Mouse (Mus musculus): ENCODE measurements at regions not wholly inside any gene's neighbourhood (a gene's known extent, or its start where the extent isn't known, plus 50 kb on each side); places are given as distances from the start of the nearest gene placed in this dataset.
A peak's percentile ranks its signal among the peaks of the same experiment; 100 is the strongest.

DNA sequence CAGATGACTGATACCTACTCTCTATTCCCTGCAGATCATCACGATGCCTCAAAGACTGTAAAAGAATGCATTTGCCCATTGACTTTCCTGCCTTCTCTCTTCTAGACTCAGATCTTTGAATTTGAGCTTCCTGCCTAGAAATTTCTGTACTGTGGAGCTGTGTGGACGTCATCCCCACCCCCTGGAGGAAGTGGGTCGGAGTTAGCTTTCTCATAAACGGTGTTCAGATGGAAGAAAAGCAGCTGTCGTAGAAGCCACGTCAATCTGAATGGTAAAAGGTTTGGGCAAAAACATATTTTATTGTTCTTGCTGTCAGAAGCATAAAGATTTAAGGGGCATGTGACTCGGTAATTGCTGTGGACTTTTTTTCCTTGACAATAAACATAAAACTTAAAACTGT lies 154.6 kb upstream of the Mvb12b start:
- DNase-seq (ENCODE audit: low read depth, low spot score), result no peak

DNA sequence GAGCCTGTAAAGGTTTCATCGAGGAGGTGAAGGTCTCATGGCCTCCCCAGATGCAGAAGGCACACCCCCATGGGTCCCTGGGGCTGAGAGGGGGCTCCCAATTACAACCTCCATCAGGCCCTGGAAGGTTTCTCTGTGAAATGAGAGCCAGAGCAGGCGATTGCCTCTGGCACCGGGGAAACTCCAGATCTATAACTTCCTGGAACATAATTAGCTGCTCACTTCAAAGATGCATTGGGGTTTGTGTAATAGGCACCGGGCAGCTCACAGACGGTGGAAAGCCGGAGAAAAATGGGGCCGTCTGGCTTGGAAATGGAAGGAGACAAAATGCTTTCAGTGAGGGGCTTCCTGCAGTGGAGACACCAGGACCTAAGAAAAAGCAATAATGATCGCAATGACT lies 151.2 kb upstream of the Mvb12b start:
- no peak for DNase-seq (ENCODE audit: low read depth, low spot score)

DNA sequence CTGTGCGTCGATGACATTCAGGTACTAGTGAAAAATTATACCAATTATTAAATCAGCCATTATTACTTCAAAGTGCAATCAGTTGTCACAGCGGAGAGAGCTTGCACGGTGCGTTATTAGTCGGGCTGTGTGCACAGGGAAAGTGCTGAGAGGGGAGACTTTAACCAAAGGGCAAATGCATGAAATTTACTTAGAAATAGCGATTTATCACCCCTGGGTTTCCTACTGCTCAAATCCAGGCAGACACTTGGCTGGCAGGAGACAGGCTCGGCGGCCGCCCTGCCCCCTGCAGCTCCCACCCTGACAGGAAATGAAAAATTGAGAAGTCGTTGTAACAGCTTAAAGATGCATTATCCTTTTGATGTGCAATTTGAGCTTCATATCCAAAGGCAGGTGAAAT lies 145.5 kb upstream of the Mvb12b start:
- DNase-seq (ENCODE audit: low read depth, low spot score), result no peak

DNA sequence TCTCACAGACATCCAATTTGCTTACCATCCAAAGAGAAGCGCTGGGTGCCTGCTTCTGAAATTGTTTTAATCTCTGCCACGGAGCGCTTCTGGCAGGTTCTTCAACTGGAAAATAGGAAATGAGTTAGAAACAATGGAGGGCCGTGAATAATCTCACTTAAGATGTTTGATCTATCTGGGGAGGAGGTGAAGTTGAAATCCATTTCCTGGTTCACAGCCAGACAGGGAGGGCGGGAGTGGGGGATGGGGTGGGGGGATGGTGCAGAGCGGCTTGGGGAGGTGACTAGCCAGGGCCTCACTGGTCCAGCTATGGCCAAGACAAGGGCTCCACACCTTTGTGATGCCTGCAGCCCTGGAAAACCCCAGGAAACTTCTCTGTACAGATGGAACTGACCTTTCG lies 143.7 kb upstream of the Mvb12b start:
- DNase-seq (ENCODE audit: low read depth, low spot score), result no peak

DNA sequence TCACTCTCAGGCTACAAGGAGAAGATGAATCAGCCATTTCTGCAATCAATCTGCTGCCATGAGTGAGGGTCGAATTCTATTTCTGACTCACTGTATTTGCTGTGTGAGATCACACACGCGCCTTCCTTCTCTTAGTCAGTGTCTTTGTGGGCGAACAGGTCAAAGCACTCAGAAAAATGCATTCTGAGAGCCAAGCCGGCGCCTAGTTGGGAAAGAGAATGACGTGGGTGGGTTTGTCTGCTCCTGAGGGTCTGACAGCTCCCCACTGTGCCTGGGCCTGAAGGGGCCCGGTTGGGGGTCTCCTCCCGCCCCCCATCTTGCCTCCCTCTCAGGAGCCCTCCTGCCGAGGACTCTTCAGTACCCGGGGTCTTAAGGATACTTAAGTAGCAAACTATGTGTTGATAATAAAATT lies 143.3 kb upstream of the Mvb12b start:
- no peak for DNase-seq (ENCODE audit: low read depth, low spot score)

DNA sequence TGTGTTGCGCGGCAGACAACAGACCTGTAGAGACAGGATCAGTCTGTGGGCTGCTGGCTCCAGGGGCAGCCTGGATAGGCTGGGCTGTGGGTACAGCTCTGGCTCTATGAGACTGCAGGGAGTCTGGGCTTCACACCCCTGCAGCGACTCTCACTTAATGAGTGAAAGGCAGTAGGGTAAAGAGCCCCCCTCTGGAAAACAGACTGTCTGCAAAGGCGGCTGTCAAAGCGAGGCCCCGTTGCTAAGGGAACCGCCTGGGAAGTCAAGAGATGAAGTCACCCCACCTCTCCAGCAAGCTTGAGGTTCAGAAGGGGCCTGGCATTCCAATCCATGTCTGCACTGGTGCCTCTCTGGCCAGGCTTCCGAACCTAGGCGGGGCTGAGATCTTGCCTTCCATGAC lies 139.7 kb upstream of the Mvb12b start:
- DNase-seq (ENCODE audit: low read depth, low spot score), result no peak

DNA sequence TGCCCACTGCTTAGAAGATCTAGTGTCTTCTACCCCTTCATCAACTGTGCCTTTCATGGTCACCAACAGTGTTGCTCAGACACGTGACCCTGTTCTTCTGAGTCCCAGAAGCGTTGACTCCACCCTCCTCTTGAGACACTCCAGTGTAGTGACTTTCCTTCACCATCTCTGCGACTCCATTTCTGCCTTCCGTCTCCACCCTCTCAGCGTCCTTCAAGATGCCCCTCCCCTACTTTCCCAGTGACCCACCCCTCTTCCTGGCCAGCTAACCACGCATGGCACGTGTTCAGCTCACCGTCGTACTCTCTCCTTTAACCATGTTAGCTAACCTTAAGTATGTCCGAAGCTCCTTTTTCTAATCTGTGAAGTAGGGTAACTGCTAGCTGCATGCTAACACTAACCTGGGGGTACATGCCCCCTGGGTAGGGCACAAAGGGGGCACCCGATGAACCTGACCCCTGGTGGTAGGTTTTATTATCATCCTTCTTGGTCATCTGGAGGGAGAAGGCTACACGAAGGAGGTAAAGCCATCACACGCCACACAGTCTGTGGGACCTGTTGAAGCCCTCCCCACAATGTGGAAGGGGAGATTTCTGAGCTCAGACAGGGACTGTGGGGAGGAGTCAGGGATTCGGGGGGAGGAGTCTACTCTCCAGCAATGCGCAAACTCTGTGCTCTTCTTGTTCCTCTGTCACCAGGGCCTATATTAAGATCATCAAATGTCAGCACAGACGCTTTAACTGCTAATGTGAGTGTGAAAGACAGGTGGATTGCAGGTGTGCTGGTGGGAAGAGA lies 139.0 kb upstream of the Mvb12b start:
- DNase-seq (ENCODE audit: low read depth, low spot score), result peak; percentile 41

DNA sequence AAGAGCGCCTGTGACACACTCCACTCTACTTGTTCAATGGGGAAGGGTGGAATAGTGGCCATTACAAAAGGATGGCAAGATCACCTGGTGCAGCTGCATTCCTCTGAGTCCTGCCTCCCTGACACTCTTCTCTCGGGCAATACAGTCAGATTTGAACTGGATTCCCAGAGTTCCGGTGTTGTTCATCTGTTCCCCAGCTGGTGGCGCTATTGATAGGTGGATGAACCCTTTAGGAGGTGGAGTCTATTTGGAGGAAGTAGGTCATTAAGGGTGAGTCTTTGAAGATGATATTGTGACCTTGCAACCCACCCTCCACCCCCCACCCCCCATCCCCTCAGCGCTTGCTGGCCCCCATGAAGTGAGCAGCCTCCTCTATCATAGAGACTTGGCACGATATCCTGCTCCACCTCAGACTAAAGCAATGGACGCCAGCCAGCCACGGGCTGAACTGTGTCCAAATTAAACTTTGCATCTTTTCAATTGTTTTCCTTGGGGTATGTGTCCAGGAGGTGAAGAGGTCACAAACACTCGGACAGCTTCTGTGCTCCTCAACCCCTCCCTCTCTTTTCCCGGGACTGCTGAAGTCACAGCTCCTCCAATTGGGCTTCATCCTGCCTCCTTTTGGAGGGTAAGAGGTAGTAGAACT lies 138.1 kb upstream of the Mvb12b start:
- peak; percentile 82 for DNase-seq (ENCODE audit: low read depth, low spot score)

DNA sequence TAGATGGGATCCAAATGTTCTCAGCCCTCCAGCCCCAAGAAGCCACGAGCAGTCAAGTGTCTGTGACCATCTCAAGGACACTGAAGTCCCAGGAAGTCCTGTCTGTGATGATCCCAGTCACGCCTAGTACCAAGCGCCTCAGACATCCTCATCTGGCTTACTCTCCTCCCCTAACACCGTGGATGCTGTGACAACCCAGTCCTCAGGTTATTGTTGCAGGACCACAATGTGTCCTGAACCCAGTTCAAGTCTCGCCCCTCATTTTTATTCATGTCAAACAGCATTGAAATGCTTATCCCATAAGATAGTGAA lies 129.4 kb upstream of the Mvb12b start:
- DNase-seq (ENCODE audit: low read depth, low spot score), result no peak

DNA sequence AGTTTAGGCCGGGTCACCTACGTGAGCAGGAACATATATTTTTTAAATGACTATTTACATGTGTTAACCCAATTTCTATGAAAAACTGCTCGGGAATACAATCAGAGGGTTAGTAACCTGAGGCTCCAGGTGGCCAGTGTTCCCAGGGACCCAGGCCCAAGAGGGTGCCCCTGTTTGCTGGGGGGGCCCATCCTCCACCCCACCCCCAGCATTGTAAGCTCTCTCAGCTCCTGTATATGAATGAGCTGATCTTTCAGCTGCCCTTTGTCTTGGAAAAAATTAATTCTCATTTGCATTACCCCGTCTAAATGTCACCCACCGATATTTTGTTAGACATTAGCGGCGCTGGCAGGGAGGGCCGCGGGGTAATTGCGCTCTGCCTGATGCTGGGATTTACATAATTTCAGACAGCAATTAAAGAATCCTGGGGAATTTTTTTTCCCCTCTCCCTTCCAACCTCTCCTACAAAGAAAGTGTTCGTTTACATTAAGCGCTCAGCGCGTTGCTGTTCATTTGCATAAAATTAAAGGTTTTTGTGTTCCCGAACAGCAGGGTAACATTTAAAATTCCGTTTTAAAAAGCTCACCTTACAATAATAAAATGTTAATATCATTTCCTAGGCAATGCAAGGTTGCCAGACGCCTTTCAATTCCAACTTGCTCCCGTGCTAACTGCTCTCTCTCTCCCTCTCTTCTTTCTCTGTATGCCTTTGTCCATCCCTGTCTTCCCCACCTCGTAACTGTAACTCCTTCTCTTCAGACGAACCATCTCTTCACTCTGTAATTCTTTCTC lies 128.8 kb upstream of the Mvb12b start:
- DNase-seq (ENCODE audit: low read depth, low spot score), result no peak

DNA sequence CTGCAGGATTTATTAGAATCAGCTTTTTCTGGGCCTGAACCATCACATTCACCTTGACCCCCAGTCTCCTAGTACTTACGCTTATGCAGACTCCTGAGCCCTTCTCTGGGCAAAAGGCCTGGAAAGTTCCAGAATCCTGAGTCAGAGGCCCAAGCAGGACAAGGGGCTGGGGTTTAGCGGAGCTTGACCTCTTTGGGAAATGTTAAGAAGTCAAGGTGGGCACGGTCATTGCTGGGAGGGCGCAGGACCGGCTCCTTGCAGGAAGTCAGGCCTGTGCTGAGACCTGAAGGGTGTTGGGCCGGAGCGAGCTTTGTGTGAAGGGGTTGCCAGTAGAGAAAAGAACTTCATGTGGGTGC lies 127.9 kb upstream of the Mvb12b start:
- no peak for DNase-seq (ENCODE audit: low read depth, low spot score)

DNA sequence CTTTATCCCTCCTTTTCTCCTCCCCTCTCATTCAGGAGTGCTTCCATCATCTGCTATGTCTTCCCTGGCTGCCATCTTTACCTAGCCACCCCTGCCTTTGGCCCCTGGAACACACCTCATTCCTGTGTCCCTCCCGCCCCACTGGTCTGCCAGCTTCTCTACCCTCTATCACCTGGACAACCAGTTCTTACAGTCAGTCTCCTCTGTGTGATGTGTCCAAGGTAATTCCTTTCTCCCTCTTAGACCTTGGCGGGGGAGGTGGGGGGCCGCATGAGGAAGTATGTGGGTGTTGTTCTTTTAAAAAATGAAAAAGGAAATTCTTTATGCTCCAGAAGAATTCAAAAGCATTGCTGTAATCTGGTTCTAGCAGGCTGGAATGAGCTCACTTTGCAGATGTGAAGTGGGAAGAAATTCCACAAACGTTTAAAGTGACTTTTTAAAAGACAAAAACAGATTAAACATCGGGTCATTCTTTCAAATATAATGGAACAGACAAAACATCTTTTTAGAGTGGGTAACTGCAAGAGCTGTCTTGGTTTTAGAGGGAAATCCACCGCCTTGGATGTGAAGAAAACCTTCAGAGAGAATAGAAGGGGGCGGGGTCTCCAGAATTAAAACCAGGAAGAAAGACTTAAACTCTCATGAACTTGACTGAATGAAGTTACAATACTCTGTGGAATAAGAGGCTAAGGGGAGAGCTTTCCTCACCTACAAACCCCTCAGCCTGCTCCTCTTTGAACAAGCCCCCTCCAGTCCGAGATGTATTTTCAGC lies 127.3 kb upstream of the Mvb12b start:
- no peak for DNase-seq (ENCODE audit: low read depth, low spot score)

DNA sequence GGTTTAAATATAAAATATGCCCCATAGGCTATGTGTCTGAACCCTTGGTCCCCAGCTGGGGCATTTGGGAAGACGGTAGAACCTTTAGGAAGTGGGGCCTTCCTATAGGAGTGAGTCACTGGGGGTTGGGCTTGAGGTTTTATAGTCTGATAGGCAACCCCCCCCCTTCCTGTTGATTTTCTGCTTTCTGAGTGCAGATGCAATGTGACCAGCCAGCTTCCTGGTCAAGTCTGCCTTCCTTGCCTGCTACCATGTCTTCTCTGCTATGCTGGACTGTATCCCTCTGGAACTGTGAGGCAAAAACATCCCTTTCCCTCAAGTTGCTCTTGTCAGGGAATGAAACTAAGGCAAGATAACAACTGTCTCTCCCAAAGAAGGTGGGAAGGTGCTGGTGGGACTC lies 122.4 kb upstream of the Mvb12b start:
- no peak for DNase-seq (ENCODE audit: low read depth, low spot score)

DNA sequence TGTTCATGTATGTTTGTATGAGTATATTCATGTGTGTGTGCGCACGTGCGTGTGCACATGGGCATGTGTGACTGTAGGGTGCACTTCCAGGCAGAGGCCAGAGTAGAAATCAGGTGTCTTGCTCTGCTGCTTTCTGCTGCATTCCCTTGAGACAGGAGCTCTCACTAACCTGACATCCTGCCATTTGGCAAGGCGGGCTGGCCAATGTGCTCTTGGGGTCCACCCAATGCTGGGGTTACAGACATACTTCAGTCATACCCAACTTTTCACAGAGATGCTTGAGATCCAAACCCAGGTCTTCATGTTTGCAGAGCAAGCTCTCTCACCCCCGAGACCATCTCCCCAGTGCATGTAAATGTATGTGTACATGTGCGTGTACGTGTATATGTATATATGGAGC lies 120.2 kb upstream of the Mvb12b start:
- DNase-seq (ENCODE audit: low read depth, low spot score), result no peak

DNA sequence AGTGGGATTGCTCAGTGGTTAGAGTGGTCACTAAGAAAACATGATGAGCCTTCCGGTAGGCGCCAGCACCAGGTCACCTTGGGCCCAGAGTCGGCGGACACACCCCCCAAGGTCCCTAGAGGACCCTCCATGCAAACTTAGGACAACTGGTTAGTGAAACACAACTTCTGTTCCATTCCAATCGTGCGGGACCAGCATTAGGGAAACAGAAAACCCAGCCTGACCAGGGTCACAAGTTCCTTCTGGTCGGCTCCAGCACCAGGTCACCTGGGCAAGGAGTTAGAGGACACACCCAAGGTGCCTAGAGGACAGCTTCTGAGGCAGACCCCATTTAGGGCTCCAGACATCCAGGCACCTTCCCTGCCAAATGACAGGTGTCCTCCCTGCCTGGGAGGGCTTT lies 109.4 kb upstream of the Mvb12b start:
- no peak for DNase-seq (ENCODE audit: low read depth, low spot score)

DNA sequence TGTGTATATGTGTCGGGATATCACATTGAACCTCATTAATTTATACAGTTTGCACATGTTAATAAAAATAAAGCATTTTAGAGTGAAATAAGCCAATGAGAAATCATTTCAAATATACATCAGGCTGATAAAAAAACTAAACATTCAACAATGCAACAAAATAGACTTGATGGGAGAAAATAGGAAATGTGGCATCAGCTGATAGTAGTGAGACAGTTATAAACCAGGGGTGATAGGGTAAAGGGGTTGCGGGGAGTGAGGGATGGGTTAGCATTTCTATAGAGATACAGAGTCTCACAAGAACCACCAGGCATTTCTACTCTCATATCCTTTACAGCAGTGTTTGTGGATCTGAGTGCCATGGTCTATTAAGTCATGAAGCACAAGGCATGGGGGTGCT lies 108.6 kb upstream of the Mvb12b start:
- DNase-seq (ENCODE audit: low read depth, low spot score), result no peak

DNA sequence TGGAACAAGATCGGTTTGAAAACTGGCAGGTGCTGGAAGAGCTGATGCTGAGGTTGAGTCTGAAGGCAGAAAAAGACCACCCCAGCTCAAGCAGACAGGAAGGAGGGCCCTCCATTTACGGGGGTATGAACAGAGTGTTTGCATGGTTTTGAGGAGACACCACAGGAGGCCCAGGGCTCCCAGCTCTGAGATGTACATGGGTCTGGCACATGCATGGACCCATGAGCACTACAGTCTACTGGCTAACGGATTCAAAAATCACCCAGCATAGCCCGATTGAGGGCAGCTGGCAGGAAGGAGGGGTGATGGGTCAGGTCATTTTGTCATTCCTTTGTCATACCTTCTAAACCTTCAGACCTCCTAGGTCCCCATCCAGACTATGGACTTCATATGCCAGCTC lies 103.6 kb upstream of the Mvb12b start:
- no peak for DNase-seq (ENCODE audit: low read depth, low spot score)

DNA sequence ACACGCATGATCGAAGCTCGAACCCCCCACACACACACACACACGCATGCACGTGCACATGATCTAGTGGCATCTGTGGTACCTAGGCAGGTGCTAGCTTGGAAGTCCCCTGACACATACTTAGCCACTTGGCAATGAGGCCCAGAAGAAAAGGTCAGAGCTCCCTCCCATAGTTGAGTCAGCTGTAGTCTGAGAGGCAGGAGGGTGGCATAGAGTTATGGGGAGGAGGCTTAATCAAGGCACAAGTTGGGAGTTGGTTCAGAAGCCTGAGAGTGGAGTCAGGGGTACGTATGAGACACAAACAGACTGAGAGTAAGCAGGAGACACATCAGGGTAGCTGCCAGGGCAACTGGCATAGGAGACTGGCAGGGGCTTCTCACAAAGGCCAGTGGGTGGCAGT lies 103.0 kb upstream of the Mvb12b start:
- DNase-seq (ENCODE audit: low read depth, low spot score), result no peak

DNA sequence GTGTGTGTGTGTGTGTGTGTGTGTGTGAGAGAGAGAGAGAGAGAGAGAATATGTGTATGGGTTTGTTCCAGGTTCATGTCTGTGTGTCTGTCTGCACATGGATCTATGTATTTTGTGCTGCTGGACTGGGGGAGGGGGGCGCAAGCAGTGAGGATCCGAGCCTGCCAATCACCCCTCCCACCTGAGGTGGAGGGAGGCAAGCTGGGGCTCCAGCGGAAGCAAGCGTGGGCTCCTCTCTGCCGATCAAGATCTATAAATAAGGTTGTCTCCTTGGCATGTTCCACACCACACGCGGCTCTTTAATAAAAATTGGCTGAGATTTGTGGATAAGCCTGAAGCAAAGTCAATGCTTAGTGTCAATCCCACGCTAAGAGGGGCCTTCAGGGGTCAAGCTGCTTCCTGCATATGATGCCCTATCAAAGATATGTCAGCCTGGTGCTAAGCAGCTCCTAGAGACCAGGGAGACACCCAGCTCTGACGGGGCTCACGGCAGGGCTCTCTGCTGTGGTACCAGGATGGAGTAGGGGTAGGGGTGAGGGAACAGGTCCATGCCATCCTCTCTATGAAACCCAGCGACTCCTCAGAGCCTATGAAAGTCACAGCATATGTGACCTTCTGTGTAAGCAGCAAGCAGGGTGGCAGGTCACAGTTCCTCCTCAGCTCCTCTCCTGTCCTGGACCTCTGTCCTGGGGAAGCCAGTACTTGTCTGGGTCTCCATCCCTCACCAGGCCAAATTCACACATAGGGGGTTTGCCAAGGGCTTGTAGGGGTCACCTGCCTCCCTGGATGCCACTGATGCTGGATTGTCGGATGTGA lies 102.0 kb upstream of the Mvb12b start:
- no peak for DNase-seq (ENCODE audit: low read depth, low spot score)

DNA sequence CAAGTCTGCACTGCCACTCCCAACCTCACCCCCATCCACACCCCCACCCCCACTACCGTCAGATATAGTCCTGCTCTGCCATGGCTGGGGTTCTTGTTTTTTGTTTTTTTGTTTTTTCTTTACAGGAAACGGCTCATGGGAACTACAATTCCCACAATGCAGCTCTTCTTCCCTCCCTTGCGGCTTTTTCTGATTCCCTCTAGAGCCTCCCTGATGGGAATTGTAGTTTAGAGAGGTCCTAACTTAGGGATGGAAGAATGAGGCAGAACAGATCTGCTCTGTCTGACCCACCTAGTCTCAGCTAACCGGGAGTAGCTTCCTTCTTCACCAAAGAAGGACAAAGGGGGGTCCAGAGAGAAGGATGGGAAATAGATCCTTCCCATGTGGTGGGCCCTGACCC lies 98.7 kb upstream of the Mvb12b start:
- DNase-seq (ENCODE audit: low read depth, low spot score), result peak; percentile 39

DNA sequence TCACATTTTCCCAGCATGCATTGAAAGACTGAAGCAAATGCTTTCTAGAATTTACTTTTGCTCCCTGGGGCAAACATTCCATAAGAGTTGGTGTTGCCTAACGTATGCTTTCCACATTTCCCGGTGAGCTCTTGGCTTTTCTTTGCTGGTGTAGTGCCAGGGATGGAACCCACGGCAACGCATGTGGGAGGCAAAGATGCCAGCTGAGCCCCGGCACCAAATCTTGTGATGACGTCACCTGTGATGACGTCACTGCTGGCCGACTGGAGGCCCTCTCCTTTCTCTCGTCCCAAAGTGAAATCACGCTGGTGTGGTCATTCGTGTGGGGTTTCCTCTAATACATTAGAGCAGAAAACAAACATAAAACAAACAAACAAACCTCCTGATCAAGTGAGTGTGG lies 97.6 kb upstream of the Mvb12b start:
- no peak for DNase-seq (ENCODE audit: low read depth, low spot score)
